Mouse (Mus musculus) cerebral cortex, adult 2 months (tissue): ENCODE data around the gene Cyp20a1.

Experiments used
- WGBS: fragments of 180-500 bp; shearing (Covaris S2); methylation state at CpG from one replicate; pipeline ENCODE4 v1.1.7; 2018; 5-methylcytosine and 5-hydroxymethylcytosine counted together

Cyp20a1 gene

DNA sequence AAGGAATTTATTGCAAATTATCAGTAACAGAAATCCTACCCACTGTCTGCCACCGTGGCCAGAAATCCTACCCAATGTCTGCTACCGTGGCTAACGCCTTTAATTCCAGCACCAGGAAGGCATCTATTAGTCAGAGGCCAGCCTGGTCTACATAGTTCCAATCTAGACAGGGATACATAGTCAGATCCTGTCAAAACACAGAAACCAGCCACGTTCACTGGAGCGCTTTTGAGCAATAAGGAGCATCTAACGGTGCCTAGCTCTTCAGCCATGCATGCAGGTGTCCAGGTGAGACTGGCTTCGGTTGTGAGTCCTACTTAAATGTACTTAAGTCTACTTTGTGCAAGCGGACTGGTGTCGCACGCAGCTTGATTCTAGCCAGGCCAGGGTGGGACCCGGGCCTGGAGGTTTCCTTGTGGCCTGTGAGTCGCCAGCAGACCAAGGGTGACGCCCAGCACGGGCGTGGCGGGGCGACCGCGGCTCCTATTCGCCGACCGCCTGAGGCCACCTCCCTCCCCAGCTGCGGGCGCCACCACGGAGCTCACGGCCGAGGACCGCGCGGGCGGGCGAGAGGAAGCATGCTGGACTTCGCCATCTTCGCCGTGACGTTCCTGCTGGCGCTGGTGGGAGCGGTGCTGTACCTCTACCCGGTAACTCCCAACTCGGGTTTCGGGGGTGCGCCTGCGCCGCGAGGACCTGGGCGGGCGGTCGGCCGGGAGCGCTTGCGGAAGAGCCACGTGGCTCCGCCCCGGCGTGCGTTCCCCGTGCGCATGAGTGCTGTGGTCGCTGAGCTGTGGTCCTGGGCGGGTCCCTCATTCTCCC lies at the start of gene Cyp20a1:
Gene Cyp20a1 (plus strand): TSS at position 516 of the 822 bp plus-strand sequence.
- WGBS, result under 1% methylated on average over 60 of the region's 60 CpGs

DNA sequence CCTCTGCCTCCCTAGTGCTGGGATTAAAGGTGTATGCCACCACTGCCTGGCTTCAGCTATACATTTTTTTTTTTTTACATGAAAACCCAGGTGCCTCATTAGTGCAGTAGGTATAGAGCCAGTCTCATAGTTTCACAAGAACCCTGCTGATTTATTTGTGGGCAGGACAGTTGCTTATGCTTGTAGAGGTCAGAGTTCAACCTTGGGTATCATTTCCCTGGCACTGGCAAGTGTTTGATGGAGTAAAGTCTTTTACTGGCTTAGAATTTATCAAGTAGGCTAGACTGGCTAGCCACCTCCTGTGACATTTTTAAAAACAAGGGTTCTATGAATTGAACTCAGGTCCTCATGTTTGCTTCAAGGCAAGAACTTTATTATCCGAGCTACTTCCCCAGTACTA lies 49.2 kb upstream of the Cyp20a1 start:
- WGBS, result 91% methylated on average over 1 of the region's 1 CpGs

DNA sequence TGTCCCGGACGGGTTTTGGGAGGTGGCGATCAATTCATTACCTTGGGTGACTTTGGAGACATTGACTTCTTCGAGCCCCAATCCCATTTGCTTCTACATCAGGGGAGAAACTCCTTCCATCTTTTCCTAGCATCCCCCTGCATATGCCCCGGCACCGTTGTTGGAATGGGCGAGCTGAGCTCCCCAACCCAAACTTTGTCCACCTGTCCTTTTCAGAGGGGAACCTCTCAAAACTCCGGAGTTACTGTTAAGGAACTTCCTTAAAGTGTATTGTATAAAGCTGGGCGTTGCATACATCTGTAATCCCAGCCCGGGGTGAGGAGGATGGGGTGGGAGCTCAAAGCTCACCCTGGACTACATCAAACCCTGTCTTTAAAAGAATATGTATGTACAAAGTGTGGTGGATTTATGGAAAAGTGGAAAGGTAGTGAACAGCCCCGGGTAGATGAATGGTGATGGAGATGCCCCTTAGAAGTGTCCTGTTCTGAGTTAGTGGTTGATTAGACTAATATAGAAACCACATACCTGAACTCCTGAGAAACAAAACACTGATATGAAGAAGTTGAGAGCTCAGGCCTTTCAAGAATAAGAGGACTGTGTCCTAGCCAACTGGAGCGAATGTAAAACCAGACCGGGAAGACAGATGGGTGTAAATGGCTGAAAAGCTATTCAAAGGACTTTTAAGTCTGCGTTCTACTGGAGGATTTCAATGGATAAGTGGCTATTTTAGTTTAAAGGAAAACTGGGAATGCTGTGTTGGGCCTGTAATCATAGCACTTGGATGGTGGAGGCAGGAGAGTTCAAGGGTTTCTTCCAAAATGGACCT lies 720 bp downstream of the Cyp20a1 start:
- 3% methylated on average over 14 of the region's 14 CpGs for WGBS

DNA sequence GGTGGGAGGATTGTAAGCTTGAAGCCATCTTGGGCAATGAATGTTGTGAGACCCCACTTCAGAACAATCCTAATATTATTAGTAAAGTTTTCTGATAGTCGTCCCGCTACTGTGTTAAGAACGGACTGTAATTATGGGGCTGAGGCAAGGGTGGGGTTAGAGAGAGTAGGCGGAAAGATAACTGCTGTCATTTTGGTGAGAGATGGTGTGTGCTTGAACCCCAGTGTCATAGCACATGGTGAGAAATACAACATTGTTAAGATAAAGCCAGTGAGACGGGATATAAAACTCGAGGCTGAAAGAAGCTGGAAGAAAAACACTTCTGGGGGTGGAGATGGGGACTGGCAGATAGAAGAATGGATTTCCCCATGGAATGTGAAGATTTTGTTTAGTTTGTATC lies 1.5 kb downstream of the Cyp20a1 start:
- 77% methylated on average over 6 of the region's 6 CpGs for WGBS

DNA sequence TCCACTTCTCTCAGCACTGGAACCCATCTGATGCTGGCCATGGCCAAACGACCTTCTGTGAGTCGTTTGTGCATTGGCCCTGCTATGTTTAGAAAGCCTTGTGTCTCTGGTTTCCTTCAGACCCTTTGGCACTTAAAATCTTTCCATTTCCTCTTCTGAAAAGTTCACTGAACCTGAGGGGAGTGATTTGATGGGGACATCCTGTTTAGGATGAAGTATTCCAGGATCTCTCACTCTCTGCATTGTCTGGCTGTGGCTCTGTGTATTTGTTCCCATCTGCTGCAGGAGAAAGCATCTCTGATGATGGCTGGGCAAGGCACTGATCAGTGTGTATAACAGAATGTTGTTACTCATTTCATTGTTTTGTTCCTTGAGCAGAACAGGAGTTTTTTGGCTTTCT lies 2.6 kb downstream of the Cyp20a1 start:
- whole genome bisulfite sequencing, result 74% methylated on average over 2 of the region's 2 CpGs

DNA sequence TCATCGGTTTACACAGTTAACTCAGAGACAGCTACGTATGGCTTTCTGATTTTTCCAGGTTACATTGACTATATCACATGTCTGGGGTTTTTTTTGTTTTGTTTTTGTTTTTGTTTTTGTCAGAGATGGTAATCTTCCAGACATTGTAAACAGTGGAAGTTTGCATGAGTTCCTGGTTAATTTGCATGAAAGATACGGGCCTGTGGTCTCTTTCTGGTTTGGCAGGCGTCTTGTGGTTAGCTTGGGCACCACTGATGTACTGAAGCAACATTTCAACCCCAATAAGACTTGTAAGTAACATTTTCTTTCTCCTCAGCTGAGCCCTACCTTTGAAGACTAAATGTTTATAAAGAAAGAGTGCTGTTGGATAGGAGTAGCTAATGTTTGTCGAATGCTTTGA lies 9.7 kb downstream of the Cyp20a1 start:
- 89% methylated on average over 5 of the region's 5 CpGs for WGBS

DNA sequence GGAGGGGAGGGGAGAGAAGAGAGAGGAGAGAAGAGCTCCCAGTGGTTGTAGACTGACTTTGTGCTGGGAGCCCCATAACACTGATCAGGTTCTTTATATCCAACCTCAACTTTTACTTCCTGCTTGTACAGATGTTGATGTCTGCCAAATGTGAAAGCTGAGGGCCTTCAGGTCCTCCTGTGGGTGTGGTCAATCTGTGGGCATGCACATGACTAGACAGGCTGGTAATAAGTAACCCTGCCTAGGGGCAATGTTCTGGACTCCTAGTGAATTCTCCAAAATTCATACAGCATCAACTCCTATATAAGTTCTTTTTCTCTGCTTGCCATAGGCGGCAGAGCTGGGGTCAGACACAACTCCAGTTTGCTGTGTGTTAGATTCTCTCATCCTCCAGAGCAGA lies 18.5 kb downstream of the Cyp20a1 start:
- WGBS, result 95% methylated on average over 1 of the region's 1 CpGs

DNA sequence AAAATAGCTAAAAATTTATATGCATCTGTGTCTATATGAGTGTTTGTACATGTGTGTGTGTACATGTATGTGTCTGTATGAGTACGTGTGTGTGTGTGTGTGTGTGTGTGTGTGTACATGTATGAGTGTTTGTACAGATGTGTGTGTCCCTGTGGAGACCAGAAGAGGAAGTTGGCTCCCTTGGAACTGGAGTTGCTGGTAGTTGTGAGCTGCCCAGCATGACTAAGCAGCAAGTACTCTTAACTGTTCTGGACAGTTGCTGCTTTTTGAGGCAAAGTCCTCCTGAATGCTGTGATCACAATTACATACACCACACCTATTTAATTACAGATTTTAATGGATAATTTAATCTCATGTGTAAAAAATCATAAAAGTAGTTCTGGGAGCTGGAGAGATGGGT lies 33.4 kb downstream of the Cyp20a1 start:
- WGBS, result 94% methylated on average over 1 of the region's 1 CpGs

DNA sequence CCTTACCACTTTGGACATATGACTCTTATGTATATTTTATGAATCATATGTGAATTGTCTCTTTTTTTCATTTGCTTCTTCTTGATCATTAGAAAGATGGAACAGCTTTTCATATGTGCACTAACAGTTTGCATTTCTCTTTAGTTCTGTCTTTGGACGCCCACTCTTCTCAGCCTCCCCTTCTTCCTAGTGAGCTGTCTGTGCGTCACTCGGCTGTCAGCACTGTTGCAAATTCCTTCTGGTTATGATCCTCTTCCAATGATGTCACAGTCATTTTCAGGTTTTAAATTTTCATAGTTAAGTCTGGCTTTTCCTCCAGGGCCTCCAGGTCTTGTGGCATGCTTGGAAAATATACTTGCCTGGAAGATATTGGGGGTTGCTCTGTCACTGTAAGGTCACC lies 38.8 kb downstream of the Cyp20a1 start:
- WGBS, result 61% methylated on average over 3 of the region's 3 CpGs

DNA sequence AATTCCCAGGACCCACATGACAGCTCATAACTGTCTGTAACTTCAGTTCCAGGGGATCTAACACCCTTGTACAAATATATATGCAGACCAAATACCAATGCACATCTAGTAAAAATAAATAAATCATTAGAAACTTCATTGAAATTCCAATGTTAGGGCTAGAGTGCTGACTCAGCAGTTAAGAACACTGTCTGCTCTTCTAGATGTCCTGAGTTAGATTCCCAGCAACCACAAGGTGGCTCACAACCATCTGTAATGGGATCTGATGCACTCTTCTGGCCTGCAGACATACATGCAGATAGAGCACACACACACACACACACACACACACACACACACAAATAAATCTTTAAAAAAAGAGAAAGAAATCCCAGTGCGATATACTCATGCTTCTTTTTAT lies 61.7 kb downstream of the Cyp20a1 start:
- 98% methylated on average over 1 of the region's 1 CpGs for WGBS

DNA sequence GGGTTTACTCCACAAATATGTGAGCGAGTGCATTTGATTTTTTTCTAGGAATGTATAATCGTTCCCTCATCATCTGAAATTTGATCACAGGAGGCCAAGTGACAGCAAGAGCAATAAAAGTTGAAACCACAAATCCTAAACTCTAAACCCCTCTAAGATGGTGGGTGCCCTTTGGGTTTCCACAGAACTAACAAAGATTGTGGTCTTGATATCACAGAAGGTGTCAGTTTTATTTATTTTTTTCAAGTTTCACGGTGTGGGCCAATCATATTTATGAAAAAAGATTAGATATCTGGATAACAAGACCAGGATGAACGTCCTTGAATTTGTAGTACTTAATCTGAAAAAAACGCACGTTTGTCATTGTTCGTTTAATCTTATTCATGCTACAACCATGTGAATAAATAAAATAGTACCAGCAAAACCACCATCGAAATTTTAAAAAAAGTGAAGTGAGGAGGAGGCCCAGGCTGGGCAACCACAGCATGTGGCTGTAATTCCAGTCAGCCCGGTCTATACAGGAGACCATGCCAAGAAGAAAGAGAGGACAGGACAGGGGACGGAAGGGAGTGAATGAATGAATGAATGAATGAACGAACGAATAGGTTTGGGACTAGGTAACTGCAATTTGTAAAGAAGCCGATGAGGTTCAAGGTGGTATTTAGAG lies 65.5 kb downstream of the Cyp20a1 start:
- WGBS, result 15% methylated on average over 13 of the region's 13 CpGs

DNA sequence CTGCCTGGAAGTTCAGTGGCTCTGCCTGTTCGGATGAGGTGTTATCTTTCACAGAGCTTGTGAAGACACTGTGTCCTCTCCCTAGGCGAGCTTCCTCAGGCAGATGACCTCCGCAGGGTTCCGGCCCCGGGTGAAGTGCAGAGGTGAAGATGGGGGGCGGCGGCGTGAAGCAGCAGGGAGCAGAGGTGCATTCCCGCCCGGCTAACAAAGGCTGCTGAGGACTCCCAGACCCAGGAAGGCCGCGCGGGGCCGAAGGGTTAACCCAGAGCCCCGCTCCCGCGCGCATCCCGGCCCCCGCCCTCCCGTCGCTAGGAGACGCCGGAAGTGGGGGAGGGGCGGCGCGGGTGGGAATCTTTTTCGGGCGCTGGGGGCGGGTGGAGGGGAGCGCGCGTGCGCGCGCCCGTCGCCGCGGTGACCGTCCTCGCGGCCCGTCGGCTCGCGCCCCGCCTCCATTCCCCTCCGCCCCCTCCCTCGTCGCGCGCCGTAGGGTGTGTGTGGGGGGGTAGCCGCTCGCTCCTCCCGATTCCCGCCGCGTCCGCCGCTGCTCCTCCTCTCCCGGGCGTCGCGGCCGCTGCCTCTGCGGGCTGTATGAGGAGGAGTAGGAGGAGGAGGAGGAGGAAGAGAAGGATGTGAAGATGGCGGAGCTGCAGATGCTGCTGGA lies 66.2 kb downstream of the Cyp20a1 start, which contains the start of gene Abi2:
Gene Abi2 (plus strand): TSS at position 452 of the 661 bp plus-strand sequence.
- whole genome bisulfite sequencing, result 0% methylated on average over 60 of the region's 69 CpGs

DNA sequence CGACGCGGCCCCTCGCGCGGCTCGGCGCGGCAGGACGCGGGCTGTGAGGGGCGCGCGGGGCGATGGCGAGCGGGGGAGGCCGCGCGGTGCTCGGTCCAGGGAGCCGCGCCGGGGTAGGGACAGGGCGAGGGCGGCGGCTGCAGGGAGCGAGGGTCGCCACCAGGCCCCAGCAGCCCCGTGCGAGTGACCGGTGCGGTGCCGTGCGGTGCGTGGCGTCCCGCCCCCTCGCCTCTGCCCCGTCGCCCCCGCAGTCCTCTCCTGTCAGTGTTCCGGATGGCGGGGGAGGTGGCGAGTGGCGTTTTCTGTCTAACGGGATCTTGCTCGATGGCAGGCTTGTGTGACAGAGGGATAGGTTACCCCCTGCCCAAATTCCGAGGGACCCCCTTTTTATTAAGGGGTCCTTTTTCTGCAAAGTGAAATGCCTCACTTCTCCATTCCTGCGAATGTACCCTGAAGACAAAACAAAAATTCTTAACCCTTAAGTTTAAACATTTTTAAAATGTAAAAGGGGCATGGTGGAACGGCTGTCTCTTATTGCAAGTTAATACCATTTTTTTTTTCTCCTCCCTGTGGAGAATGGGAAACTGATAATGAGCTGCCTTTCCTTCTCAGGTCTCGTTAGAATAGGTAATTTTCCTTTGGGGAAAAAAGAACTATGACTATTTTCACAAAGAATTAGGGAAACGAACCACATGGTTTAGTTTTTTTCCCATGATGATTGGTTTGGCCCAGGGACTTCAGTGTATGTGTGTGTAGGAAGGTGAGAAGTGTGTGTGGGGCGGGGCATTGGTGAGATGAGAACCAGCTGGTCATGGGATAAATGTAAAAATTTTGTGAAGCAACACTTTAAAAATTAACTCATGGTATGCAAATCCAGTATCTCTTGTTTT lies 67.0 kb downstream of the Cyp20a1 start:
- WGBS, result 1% methylated on average over 54 of the region's 54 CpGs

DNA sequence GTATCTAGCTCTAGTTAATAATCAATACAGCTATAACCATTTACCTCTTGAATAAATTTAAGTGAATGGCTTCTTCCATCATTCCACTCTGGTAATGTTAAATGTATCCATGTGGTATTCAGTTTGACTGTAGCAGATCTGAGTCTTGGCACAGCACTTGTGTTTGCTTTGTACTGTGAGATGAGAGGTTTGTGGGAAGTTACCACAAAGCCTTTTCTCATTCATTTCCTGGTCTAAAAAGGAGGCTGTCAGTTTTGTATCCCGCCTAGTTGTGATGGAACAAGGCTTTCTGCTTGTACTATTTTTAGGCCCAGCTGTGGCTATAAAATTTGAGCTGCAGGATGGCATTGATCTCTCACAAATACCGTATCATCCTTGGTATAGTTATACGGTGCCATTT lies 73.6 kb downstream of the Cyp20a1 start:
- 18% methylated on average over 3 of the region's 3 CpGs for WGBS

DNA sequence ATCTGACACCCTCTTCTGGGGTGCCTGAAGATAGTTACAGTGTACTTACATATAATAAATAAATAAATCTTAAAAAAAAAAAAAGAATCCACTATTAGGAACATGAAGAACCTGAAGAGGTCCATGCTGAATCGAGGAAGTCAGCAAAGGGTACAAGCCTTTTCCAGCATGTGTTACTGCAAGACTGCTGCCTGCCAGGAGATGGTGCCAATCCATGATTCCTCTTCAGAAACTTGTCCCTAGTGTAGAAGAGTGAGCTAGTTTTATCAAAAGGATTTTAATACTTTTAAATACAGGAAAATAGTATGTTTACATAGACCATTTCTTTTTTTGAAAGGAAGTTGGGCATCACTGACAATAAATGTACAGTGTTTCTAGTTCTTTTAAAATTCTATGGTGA lies 80.8 kb downstream of the Cyp20a1 start:
- 59% methylated on average over 1 of the region's 1 CpGs for whole genome bisulfite sequencing

DNA sequence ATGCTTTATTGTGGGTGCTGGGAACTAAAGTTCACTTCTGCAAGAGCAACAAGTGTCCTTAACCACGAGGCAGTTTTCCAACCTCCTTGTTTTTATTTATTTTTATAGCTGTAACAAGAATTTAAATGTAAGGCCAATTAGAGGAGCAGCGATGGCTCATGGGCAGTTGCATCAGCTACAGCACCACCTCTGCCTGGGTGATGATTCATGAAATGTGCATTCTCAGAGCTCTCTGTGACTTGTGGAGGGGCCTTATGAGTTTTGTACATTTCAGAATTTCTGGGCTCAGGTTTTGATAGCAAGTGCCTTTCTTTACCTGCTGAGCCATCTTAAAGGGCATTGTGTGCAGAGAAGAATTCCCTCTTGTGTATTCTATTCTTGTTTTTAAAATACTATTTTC lies 85.2 kb downstream of the Cyp20a1 start:
- WGBS, result 66% methylated on average over 2 of the region's 2 CpGs

DNA sequence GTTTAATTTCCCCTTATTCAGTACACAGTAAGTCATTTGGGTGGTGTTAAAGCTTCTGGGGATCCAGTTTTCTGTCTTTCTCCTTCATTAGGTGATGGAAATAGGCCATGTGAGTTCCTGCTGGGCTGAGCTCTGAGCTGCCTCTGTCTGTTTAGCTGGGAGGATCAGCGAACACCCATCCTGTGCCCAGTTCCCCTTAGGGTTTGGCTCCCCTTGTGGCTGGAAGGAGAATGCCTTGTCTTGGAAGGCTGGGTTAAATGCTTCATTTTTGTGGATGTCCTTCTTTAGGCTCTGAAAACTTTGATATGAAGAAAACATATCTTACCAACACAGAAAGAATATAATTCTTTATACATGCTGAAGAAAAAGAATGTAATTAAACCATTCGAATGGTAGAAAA lies 85.8 kb downstream of the Cyp20a1 start:
- WGBS, result 56% methylated on average over 2 of the region's 2 CpGs

DNA sequence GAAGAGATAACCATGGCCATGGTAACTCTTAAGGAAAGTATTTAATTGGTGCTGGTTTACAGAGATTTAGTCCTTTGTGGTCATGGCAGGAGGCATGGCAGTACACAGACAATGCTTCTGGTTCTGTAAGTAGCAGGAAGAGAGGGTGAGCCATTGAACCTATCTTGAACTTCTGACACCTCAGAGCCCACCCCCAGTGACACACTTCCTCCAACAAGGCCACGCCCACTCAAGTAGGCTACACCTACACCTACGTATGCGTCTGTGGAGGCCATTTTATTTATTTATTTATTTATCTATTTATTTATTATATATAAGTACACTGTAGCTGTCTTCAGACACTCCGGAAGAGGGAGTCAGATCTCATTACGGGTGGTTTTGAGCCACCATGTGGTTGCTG lies 88.4 kb downstream of the Cyp20a1 start:
- 93% methylated on average over 5 of the region's 5 CpGs for WGBS

DNA sequence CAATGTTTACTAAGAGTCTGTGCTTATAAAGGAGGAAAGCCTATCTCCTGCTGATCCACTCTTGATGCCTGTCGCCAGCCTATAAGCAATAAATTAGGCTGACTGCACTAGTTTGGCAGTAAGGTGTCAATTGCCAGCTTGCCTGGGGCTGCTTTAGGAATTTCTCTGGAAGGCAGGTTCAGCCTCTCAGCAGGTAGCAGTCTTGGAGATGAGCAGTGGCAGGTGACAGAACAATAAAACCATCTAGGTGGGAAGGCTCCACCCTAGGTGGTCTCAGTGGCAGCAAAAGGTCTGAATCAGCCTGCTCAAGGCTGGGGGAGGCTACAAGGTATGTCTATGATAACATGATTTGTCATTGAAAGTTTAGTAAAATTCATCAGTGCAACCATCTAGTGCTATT lies 89.4 kb downstream of the Cyp20a1 start:
- 29% methylated on average over 1 of the region's 1 CpGs for WGBS
